Mouse (Mus musculus) erythroblast, embryonic 14.5 days (primary cell): Measurements from ENCODE around the gene 1700001C19Rik. TPM values are rescaled to one million over a fixed set of nuclear protein-coding genes. Genes with fewer than 3 reads are reported as not detected.

Experiments used
- H3K27me3 ChIP-seq: 2 replicates; pipeline ENCODE4 v1.6.1; 2012; ENCODE audit warnings: inconsistent platforms; ENCODE audit not compliant: control insufficient read depth
- H3K36me3 ChIP-seq: 2 replicates; pipeline ENCODE4 v1.6.1; 2012; ENCODE audit warnings: mild to moderate bottlenecking, inconsistent platforms; ENCODE audit not compliant: control insufficient read depth
- H3K4me1 ChIP-seq: 2 replicates; pipeline ENCODE4 v1.6.1; 2012; ENCODE audit warnings: inconsistent platforms; ENCODE audit not compliant: control insufficient read depth
- H3K4me3 ChIP-seq: replicated peaks from 2 replicates; pipeline ENCODE3; 2012; ENCODE audit warnings: moderate library complexity, mild to moderate bottlenecking, inconsistent platforms
- H3K9me3 ChIP-seq: 2 replicates; pipeline ENCODE4 v1.6.1; 2012; ENCODE audit warnings: low read length, inconsistent platforms, mixed read lengths; ENCODE audit not compliant: control insufficient read depth
- GATA1 ChIP-seq: IDR thresholded peaks from 2 replicates; pipeline ENCODE4 v1.6.1; 2012; ENCODE audit warnings: low read length, inconsistent platforms, mixed read lengths
- TAL1 ChIP-seq: IDR thresholded peaks from 3 replicates; pipeline ENCODE4 v1.6.1; 2012; ENCODE audit warnings: low read length, inconsistent platforms, mixed read lengths
- polyA plus RNA-seq: library from polyadenylated mRNA; stranded (reverse); fragments of >175 nt; gene quantifications from 2 replicates; pipeline ENCODE4 v1.2.3, GENCODE M21; 2012

1700001C19Rik gene
- polyA plus RNA-seq, 1 experiment = not detected

DNA sequence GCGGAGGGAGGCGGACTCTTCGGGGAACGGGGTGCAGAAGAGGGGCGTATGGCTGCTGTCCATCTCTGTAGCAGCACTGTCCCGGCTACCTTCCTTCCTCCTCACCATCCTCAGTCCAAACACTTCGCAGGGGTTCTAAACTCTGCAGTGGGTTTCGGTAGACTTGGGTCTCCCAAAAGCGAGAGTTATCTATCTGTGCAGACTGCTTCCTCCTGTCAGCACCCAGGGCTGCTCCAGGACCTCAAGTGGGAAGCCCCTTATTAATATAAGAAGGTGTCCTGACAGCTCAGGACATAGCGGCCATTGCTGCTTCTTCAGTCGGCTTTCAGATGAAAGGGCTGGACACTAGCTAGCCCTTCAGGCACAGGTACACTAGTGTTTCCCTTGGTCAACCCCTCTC, 27.8 kb upstream of the 1700001C19Rik start:
- Histone ChIP-seq H3K27me3 (peaks cover 33% of the 10 kb centered on the region), H3K4me1 (peaks cover 13% of the 10 kb centered on the region), H3K36me3 (no peaks in the 10 kb centered on the region), H3K4me3 (no peak overlapping the region), H3K9me3 (no peaks in the 10 kb centered on the region)
- TF ChIP-seq GATA1 (no peak), TAL1 (no peak)

- no peaks in the 10 kb centered on the region for H3K9me3 ChIP-seq
- TF ChIP-seq TAL1 = no peak
- no peak for TF ChIP-seq GATA1
- no peak overlapping the region for H3K4me3 ChIP-seq
- no peaks in the 10 kb centered on the region for H3K36me3 ChIP-seq
- peaks cover 29% of the 10 kb centered on the region for H3K27me3 ChIP-seq
- peaks cover 13% of the 10 kb centered on the region for H3K4me1 ChIP-seq
Observed at GRCm38 (mm10) chr17:47464248-47464965, 27.2 kb upstream of the 1700001C19Rik start.

- Histone ChIP-seq H3K4me1 (peaks cover 7% of the 10 kb centered on the region; the same call in 1 of the 2 replicates), H3K4me3 (no peak overlapping the region), H3K27me3 (peaks cover 14% of the 10 kb centered on the region), H3K36me3 (no peaks in the 10 kb centered on the region), H3K9me3 (no peaks in the 10 kb centered on the region)
- TF ChIP-seq TAL1 (no peak), GATA1 (no peak)
Observed at GRCm38 (mm10) chr17:47462728-47463388, 25.7 kb upstream of the 1700001C19Rik start.

DNA sequence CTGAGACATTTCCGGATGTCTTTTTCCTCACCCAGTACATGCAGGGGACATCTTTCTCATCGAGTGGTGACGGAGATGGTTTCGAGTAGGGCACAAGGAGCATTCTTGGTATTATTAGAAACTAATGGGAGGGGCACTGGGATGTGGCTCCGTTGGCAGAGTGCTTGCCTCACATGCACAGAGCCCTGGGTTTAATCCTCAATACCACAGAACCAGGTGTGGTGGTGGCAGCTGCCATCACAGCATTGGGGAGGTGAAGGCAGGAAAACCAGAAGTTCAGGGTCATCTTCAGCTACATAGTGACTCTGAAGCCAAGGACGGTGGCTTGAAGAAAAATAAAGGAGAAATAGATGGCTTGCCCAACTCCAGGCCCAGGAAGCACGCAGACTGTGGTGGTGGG, 25.0 kb upstream of the 1700001C19Rik start:
- Histone ChIP-seq H3K36me3 (no peaks in the 10 kb centered on the region), H3K27me3 (peaks cover 7% of the 10 kb centered on the region), H3K4me3 (no peak overlapping the region), H3K9me3 (no peaks in the 10 kb centered on the region), H3K4me1 (peaks cover 7% of the 10 kb centered on the region; the same call in 1 of the 2 replicates)
- TF ChIP-seq GATA1 = no peak
- no peak for TF ChIP-seq TAL1

GRCm38 (mm10) chr17:47461688-47462087, 24.5 kb upstream of the 1700001C19Rik start:
- H3K4me3 ChIP-seq = no peak overlapping the region
- H3K27me3 ChIP-seq = peaks cover 2% of the 10 kb centered on the region; the same call in 1 of the 2 replicates
- H3K4me1 ChIP-seq = peaks cover 9% of the 10 kb centered on the region; the same call in 1 of the 2 replicates
- TF ChIP-seq TAL1 = no peak
- TF ChIP-seq GATA1 = no peak
- no peaks in the 10 kb centered on the region for H3K9me3 ChIP-seq
- no peaks in the 10 kb centered on the region for H3K36me3 ChIP-seq

- H3K36me3 ChIP-seq = no peaks in the 10 kb centered on the region
- H3K4me3 ChIP-seq = no peak overlapping the region
- H3K9me3 ChIP-seq = no peaks in the 10 kb centered on the region
- TF ChIP-seq TAL1 = no peak
- TF ChIP-seq GATA1 = no peak
- peaks cover 14% of the 10 kb centered on the region; the same call in 1 of the 2 replicates for H3K4me1 ChIP-seq
- no peaks in the 10 kb centered on the region for H3K27me3 ChIP-seq
Observed at GRCm38 (mm10) chr17:47459341-47459919, 22.3 kb upstream of the 1700001C19Rik start.

- Histone ChIP-seq H3K4me3 (no peak overlapping the region), H3K4me1 (peaks cover 14% of the 10 kb centered on the region; the same call in 1 of the 2 replicates), H3K9me3 (no peaks in the 10 kb centered on the region), H3K36me3 (no peaks in the 10 kb centered on the region), H3K27me3 (no peaks in the 10 kb centered on the region)
- TF ChIP-seq TAL1 = no peak
- TF ChIP-seq GATA1 = no peak
Observed at GRCm38 (mm10) chr17:47458936-47459335, 21.8 kb upstream of the 1700001C19Rik start.

DNA sequence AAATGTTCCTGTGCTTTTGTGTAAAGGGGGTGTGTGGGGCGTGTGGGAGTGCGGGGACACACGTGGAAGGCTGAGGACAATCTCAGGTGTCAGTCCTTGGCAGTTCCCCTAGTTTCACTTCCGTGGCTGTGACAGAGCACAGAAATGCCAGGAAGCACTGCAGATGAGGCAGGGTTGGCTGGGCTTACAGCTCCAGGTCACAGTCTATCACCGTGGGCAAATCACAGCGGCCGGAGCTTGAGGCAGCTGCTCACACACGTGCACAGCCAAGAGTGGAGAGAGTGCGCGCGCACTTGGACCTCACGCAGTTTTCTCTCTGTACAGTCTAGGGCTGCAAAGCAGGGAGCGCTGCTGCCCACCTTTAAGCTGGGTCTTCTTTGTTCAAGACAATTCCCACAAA, 21.1 kb upstream of the 1700001C19Rik start:
- peaks cover 14% of the 10 kb centered on the region; the same call in 1 of the 2 replicates for H3K4me1 ChIP-seq
- no peak for TF ChIP-seq GATA1
- no peak for TF ChIP-seq TAL1
- no peaks in the 10 kb centered on the region for H3K27me3 ChIP-seq

DNA sequence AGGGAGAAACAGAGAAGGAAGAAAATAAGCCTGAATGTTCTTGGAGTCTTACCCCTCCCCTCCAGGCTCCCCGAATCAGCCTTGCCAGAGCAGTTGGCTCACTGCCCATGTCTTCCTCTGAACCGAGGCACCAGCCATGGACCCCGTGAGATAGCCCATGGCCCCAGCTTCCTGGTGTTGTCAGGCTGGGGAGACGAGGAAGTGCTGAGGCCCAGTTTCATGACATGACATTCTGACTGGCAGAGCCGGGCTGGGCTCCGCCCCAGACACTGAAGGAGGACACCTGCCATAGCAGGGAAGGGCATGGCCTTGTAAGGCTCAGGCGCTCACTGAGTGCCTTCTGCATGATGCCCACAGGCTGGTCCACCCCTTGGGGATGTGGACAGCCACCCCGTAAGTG, 17.5 kb upstream of the 1700001C19Rik start:
- Histone ChIP-seq H3K27me3 (no peaks in the 10 kb centered on the region), H3K9me3 (no peaks in the 10 kb centered on the region), H3K4me1 (peaks cover 7% of the 10 kb centered on the region; the same call in 1 of the 2 replicates), H3K4me3 (no peak overlapping the region), H3K36me3 (no peaks in the 10 kb centered on the region)
- TF ChIP-seq GATA1 (no peak), TAL1 (no peak)

More for the DNA sequence above, 21.1 kb upstream of the 1700001C19Rik start:
- H3K9me3 ChIP-seq = no peaks in the 10 kb centered on the region
- H3K36me3 ChIP-seq = no peaks in the 10 kb centered on the region
- no peak overlapping the region for H3K4me3 ChIP-seq
